Mouse (Mus musculus): ENCODE measurements around the gene Iqcc. TPM values are rescaled to one million over a fixed set of nuclear protein-coding genes. Genes with fewer than 3 reads are reported as not detected.

The Iqcc gene
- total RNA-seq, 2 experiments from 2014 or later, result 30.1 to 34.8 TPM

GRCm38 (mm10) chr4:129620419-129621282 is 1.8 kb upstream of the Iqcc start:
- TF ChIP-seq CTCF (IDR thresholded peaks at IDR 0.05), result no peak
- DNase-seq (ENCODE audit: extremely low spot score in 1 of 2, low spot score in 2 of 2), result no peak
- intact Hi-C loops (cut with DNase I), result no loop called here
- Histone ChIP-seq H3K27ac (peak overlapping the region; percentile 30), H3K4me3 (no peak overlapping the region; the same call in none of the 2 replicates)

- Histone ChIP-seq H3K4me3 (peak overlapping the region; percentile 73), H3K27ac (peak overlapping the region; percentile 99)
- no peak for TF ChIP-seq CTCF (IDR thresholded peaks at IDR 0.05)
- intact Hi-C loops (cut with DNase I), result no loop called here
- DNase-seq (ENCODE audit: extremely low spot score in 1 of 2, low spot score in 2 of 2), result no peak
Measured at GRCm38 (mm10) chr4:129618031-129618430, 868 bp downstream of the Iqcc start.

DNA sequence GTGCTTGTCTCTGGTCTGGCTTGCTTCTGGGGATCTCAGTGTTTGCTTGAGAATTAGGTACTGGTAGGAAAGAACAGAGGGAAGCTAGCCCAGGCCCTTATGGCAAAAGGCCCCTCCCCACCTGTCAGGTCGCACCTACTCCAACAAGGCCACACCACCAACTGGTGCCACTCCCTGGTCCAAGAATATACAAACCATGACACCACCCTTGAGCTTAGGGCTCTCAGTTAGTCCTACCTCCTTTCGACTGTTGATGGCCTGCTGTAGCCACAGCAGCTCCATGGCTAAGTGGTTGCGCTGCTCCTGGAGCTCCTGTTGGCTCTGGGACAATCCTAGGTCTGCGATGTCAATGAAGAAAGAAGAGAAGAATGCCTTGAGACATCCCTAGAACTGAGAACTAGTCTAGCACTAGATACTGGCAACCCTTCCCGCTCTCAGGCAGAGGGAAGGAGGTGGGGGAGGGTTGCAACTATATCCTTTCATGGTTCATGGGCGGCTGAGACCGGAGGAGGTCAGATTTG is 1.7 kb downstream of the Iqcc start:
- no peak for DNase-seq (ENCODE audit: extremely low spot score in 1 of 2, low spot score in 2 of 2)
- no peak overlapping the region for H3K27ac ChIP-seq
- no peak overlapping the region for H3K4me3 ChIP-seq
- no peak for TF ChIP-seq CTCF (IDR thresholded peaks at IDR 0.05)
- intact Hi-C loops (cut with DNase I), result no loop called here

DNA sequence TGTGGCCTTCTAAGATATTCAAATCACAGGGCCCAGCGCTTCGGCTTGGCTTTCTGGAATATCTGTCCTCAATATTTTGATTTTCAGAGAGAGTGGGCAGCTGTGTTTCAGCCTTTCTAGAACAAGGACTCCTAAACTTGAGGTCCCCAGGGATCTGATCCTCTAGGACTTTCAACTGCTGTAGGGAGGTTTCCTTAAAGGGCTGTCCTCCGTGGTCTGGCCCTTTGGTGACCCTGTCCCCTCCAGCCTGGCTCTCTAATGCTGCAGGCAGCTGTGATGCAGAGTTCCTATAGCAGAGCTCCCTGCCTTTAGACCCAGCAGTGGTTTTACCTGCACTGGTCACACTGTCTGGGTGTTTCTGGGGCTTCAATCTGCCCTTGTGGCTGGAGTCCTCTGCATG is 2.3 kb downstream of the Iqcc start:
- no peak overlapping the region for H3K27ac ChIP-seq
- TF ChIP-seq CTCF (IDR thresholded peaks at IDR 0.05), result no peak
- H3K4me3 ChIP-seq, result no peak overlapping the region
- intact Hi-C loops (cut with DNase I), result no loop called here
- DNase-seq (ENCODE audit: extremely low spot score in 1 of 2, low spot score in 2 of 2), result no peak

DNA sequence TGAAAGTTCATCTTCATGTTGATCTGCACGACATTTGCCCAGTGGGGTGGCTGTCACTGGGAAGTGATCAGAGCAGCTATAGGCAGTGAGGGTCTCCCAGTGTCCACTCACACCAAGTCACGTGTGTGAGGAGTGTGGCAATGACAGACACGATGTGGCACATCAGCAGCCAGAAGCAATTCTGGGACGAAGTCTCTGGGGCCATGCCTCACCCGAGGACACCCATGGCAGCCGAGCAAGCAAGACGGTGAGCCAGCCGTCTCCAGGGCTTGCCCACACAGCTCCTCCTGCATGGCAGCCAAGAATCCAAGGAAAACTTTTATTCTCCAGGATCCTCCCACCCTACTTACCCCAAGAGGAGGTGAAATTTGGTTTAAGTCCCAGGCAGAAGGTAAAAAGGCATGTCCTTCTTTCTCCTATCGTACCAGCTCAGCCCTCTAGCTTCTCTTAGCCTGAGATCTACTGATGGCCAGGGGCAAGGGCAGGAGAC is 3.1 kb downstream of the Iqcc start:
- no peak for TF ChIP-seq CTCF (IDR thresholded peaks at IDR 0.05)
- intact Hi-C loops (cut with DNase I), result no loop called here
- Histone ChIP-seq H3K4me3 (no peak overlapping the region), H3K27ac (no peak overlapping the region)
- no peak for DNase-seq (ENCODE audit: extremely low spot score in 1 of 2, low spot score in 2 of 2)

- TF ChIP-seq CTCF (IDR thresholded peaks at IDR 0.05), result no peak
Measured at GRCm38 (mm10) chr4:129614093-129614492, 4.8 kb downstream of the Iqcc start, which contains the start of gene Dcdc2b. TSS of gene Dcdc2b (minus strand) at chr4:129614257.

GRCm38 (mm10) chr4:129610472-129610871 is 8.4 kb downstream of the Iqcc start:
- Histone ChIP-seq H3K27ac (no peak overlapping the region), H3K4me3 (no peak overlapping the region)
- no peak for TF ChIP-seq CTCF (IDR thresholded peaks at IDR 0.05)
- intact Hi-C loops (cut with DNase I), result no loop called here
- DNase-seq (ENCODE audit: extremely low spot score in 1 of 2, low spot score in 2 of 2), result no peak

More at GRCm38 (mm10) chr4:129614093-129614492, 4.8 kb downstream of the Iqcc start, which contains the start of gene Dcdc2b:
- intact Hi-C loops (cut with DNase I), result no loop called here
- no peak within 1 kb of the TSS for H3K4me3 ChIP-seq
- no peak for DNase-seq (ENCODE audit: extremely low spot score in 1 of 2, low spot score in 2 of 2)
- H3K27ac ChIP-seq, result no peak within 1 kb of the TSS

- TF ChIP-seq CTCF (IDR thresholded peaks at IDR 0.05), result no peak
- no peak overlapping the region for H3K27ac ChIP-seq
- intact Hi-C loops (cut with DNase I), result no loop called here
- DNase-seq (ENCODE audit: extremely low spot score in 1 of 2, low spot score in 2 of 2), result no peak
- H3K4me3 ChIP-seq, result no peak overlapping the region
Measured at GRCm38 (mm10) chr4:129610026-129610425, 8.9 kb downstream of the Iqcc start.

- no peak for TF ChIP-seq CTCF (IDR thresholded peaks at IDR 0.05)
- no peak for DNase-seq (ENCODE audit: extremely low spot score in 1 of 2, low spot score in 2 of 2)
- Histone ChIP-seq H3K4me3 (no peak overlapping the region), H3K27ac (no peak overlapping the region; the same call in 1 of the 2 replicates)
- intact Hi-C loops (cut with DNase I), result loop anchor here (5.0 kb wide), 1 partner anchor 117 kb away; the partner anchor contains the start of genes Fam229a and Tssk3
Measured at GRCm38 (mm10) chr4:129609139-129609631, 9.7 kb downstream of the Iqcc start.

DNA sequence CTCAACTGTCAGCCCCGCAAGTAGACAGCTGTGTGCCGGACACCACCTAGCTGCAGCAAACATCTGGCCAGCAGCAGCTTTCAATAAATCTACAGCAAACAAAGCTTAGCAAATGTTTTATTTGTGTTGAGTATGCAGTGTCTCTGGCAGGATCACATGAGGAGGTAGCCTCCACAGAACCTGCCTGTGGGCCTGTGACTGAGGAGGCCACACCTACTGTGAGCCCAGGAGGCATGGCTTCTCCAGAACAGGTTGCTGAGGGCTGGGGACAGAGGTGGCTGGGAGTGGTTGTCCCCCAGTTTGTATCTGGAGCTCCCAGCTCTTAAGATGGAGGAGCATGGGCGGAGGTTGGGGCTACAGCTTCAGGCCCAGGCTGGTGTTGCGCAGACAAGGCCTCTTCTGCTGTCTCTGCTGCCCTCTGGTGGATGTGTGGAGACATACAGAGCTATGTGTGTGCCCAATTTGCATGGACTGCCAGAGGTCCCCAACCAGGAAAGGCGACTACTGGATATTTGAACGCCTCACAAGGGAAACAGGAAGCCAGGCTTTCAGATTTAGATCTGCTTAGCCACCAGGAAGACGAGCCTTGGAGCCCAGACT is 10.4 kb downstream of the Iqcc start:
- DNase-seq (ENCODE audit: extremely low spot score in 1 of 2, low spot score in 2 of 2), result peak; percentile 72 to 79
- Histone ChIP-seq H3K4me3 (no peak overlapping the region), H3K27ac (peak overlapping the region; percentile 79)
- TF ChIP-seq CTCF (IDR thresholded peaks at IDR 0.05), result peak; percentile 88
- intact Hi-C loops (cut with DNase I), result loop anchor here (5.0 kb wide), 1 partner anchor 116 kb away; the partner anchor contains the start of genes Fam229a and Tssk3

- TF ChIP-seq CTCF (IDR thresholded peaks at IDR 0.05), result no peak; the same call in 1 of the 2 replicates
- intact Hi-C loops (cut with DNase I), result no loop called here
- peak; percentile 81 to 84 for DNase-seq (ENCODE audit: extremely low spot score in 1 of 2, low spot score in 2 of 2)
- peak within 1 kb of the TSS; percentile 87 for H3K4me3 ChIP-seq
- H3K27ac ChIP-seq, result peak within 1 kb of the TSS; percentile 76
Measured at GRCm38 (mm10) chr4:129600233-129601158, 18.4 kb downstream of the Iqcc start, which contains the start of the genes Eif3i and Tmem234. TSS of gene Eif3i (minus strand) at chr4:129600648. TSS of gene Tmem234 (plus strand) at chr4:129600668.
